Mouse (Mus musculus) erythroblast, adult 5-6 weeks (primary cell): ENCODE results near the gene Olfr689. TPM values are rescaled to one million over a fixed set of nuclear protein-coding genes. Genes with fewer than 3 reads are reported as not detected.
"Not testable (repeated sequence)": the region's sequence is repeated elsewhere in the genome, so short reads cannot be mapped to it uniquely, and the experiment has no call there.

Experiments used
- ATAC-seq: replicated peaks from 2 replicates; pipeline ENCODE4 v1.8.0; 2016; ENCODE audit warnings: moderate number of reproducible peaks, mild to moderate bottlenecking, moderate TSS enrichment, inconsistent platforms; ENCODE audit not compliant: poor library complexity, low FRiP score, severe bottlenecking
- total RNA-seq, 2 experiments: library from RNA; stranded (forward) in 1 of 2; stranded (reverse) in 1 of 2; fragments of 150-400 nt in 1 of 2; fragments of 200-764, 138-1000 nt in 1 of 2; gene quantifications; 2 replicates each; pipeline versions ENCODE4 v1.2.3 to v1.2.4; 2015 to 2017; ENCODE audit warnings: low replicate concordance in 2 of 2

Gene Olfr689
- total RNA-seq (2015; ENCODE audit: low replicate concordance) (not detected in 2 replicates), total RNA-seq (2017; ENCODE audit: low replicate concordance) (not detected in 2 replicates)

GRCm38 (mm10) chr7:105310865-105311264 is at the start of gene Olfr689:
Gene Olfr689, plus strand, starts transcription at chr7:105311165.
- no peak for ATAC-seq

GRCm38 (mm10) chr7:105272426-105272825 is 38.5 kb upstream of the Olfr689 start:
- no peak for ATAC-seq

- ATAC-seq = no peak
These were observed 23.2 kb upstream of the Olfr689 start, which contains the start of gene Olfr688 for GRCm38 (mm10) chr7:105287795-105288194. Gene Olfr688, plus strand, starts transcription at chr7:105288095.

GRCm38 (mm10) chr7:105290051-105290450 is 20.9 kb upstream of the Olfr689 start:
- no peak for ATAC-seq

- ATAC-seq = no peak
These were observed 14.3 kb downstream of the Olfr689 start for GRCm38 (mm10) chr7:105325302-105325701.

- ATAC-seq = no peak
These were observed 23.0 kb downstream of the Olfr689 start, which contains the start of gene Olfr690 for GRCm38 (mm10) chr7:105334004-105334403. Gene Olfr690, minus strand, starts transcription at chr7:105334104.

GRCm38 (mm10) chr7:105342170-105342569 is 31.2 kb downstream of the Olfr689 start, which contains the start of gene Olfr691:
Gene Olfr691, minus strand, starts transcription at chr7:105342270.
- no peak for ATAC-seq

- ATAC-seq = no peak
These were observed 31.8 kb downstream of the Olfr689 start for GRCm38 (mm10) chr7:105342752-105343151.

- not testable (repeated sequence) for ATAC-seq
These were observed 45.1 kb downstream of the Olfr689 start for GRCm38 (mm10) chr7:105356064-105356463.

GRCm38 (mm10) chr7:105356487-105356886 is 45.5 kb downstream of the Olfr689 start:
- ATAC-seq = not testable (repeated sequence)

GRCm38 (mm10) chr7:105361713-105362112 is 50.7 kb downstream of the Olfr689 start:
- ATAC-seq = no peak

- no peak for ATAC-seq
These were observed 56.3 kb downstream of the Olfr689 start for GRCm38 (mm10) chr7:105367268-105367667.

GRCm38 (mm10) chr7:105367930-105368329 is 57.0 kb downstream of the Olfr689 start, which contains the start of gene Olfr692:
Gene Olfr692, plus strand, starts transcription at chr7:105368230.
- no peak for ATAC-seq

GRCm38 (mm10) chr7:105368521-105368920 is 57.6 kb downstream of the Olfr689 start:
- no peak for ATAC-seq

Other genes with a start within 250 kb of the Olfr689 start
- gene Olfr678, start 246.7 kb upstream of the Olfr689 start, total RNA-seq (2015; ENCODE audit: low replicate concordance) = not detected in 2 replicates
- not detected in 2 replicates for gene Olfr678, start 246.7 kb upstream of the Olfr689 start, total RNA-seq (2017; ENCODE audit: low replicate concordance)
- gene Olfr679, start 230.0 kb upstream of the Olfr689 start, total RNA-seq (2015; ENCODE audit: low replicate concordance) = not detected in 2 replicates
- not detected in 2 replicates for gene Olfr679, start 230.0 kb upstream of the Olfr689 start, total RNA-seq (2017; ENCODE audit: low replicate concordance)
- gene Olfr680-ps1, start 218.3 kb upstream of the Olfr689 start, total RNA-seq (2015; ENCODE audit: low replicate concordance) = not detected in 2 replicates
- not detected in 2 replicates for gene Olfr680-ps1, start 218.3 kb upstream of the Olfr689 start, total RNA-seq (2017; ENCODE audit: low replicate concordance)
- gene Olfr681, start 194.3 kb upstream of the Olfr689 start, total RNA-seq (2015; ENCODE audit: low replicate concordance) = not detected in 2 replicates
- not detected in 2 replicates for gene Olfr681, start 194.3 kb upstream of the Olfr689 start, total RNA-seq (2017; ENCODE audit: low replicate concordance)
- gene Olfr683, start 164.2 kb upstream of the Olfr689 start, total RNA-seq (2015; ENCODE audit: low replicate concordance) = not detected in 2 replicates
- not detected in 2 replicates for gene Olfr683, start 164.2 kb upstream of the Olfr689 start, total RNA-seq (2017; ENCODE audit: low replicate concordance)
- not detected in 2 replicates for gene Olfr684, start 147.5 kb upstream of the Olfr689 start, total RNA-seq (2015; ENCODE audit: low replicate concordance)
- 0.09 TPM in 1 of 2 replicates, not detected in the other for gene Olfr684, start 147.5 kb upstream of the Olfr689 start, total RNA-seq (2017; ENCODE audit: low replicate concordance)
- not detected in 2 replicates for gene Olfr685, start 125.2 kb upstream of the Olfr689 start, total RNA-seq (2015; ENCODE audit: low replicate concordance)
- gene Olfr685, start 125.2 kb upstream of the Olfr689 start, total RNA-seq (2017; ENCODE audit: low replicate concordance) = not detected in 2 replicates
- gene Olfr686, start 103.7 kb upstream of the Olfr689 start, total RNA-seq (2015; ENCODE audit: low replicate concordance) = not detected in 2 replicates
- not detected in 2 replicates for gene Olfr686, start 103.7 kb upstream of the Olfr689 start, total RNA-seq (2017; ENCODE audit: low replicate concordance)
- not detected in 2 replicates for gene Olfr688, start 23.1 kb upstream of the Olfr689 start, total RNA-seq (2015; ENCODE audit: low replicate concordance)
- not detected in 2 replicates for gene Olfr688, start 23.1 kb upstream of the Olfr689 start, total RNA-seq (2017; ENCODE audit: low replicate concordance)
- gene Olfr690, start 22.9 kb downstream of the Olfr689 start, total RNA-seq (2015; ENCODE audit: low replicate concordance) = not detected in 2 replicates
- gene Olfr690, start 22.9 kb downstream of the Olfr689 start, total RNA-seq (2017; ENCODE audit: low replicate concordance) = not detected in 2 replicates
- not detected in 2 replicates for gene Olfr691, start 31.1 kb downstream of the Olfr689 start, total RNA-seq (2015; ENCODE audit: low replicate concordance)
- not detected in 2 replicates for gene Olfr691, start 31.1 kb downstream of the Olfr689 start, total RNA-seq (2017; ENCODE audit: low replicate concordance)
- gene Olfr692, start 57.1 kb downstream of the Olfr689 start, total RNA-seq (2015; ENCODE audit: low replicate concordance) = not detected in 2 replicates
- gene Olfr692, start 57.1 kb downstream of the Olfr689 start, total RNA-seq (2017; ENCODE audit: low replicate concordance) = not detected in 2 replicates
- not detected in 2 replicates for gene Gm5901, start 63.9 kb downstream of the Olfr689 start, total RNA-seq (2015; ENCODE audit: low replicate concordance)
- not detected in 2 replicates for gene Gm5901, start 63.9 kb downstream of the Olfr689 start, total RNA-seq (2017; ENCODE audit: low replicate concordance)
- 15.3 and 23.4 TPM in 2 replicates for gene Fam160a2, start 88.9 kb downstream of the Olfr689 start, total RNA-seq (2015; ENCODE audit: low replicate concordance)
- 7.8 and 9.8 TPM in 2 replicates for gene Fam160a2, start 88.9 kb downstream of the Olfr689 start, total RNA-seq (2017; ENCODE audit: low replicate concordance)
- gene Cnga4, start 93.4 kb downstream of the Olfr689 start, total RNA-seq (2015; ENCODE audit: low replicate concordance) = not detected in 2 replicates
- 0.42 TPM in 1 of 2 replicates, not detected in the other for gene Cnga4, start 93.4 kb downstream of the Olfr689 start, total RNA-seq (2017; ENCODE audit: low replicate concordance)
- not detected in 2 replicates for gene Cckbr, start 114.6 kb downstream of the Olfr689 start, total RNA-seq (2015; ENCODE audit: low replicate concordance)
- not detected in 2 replicates for gene Cckbr, start 114.6 kb downstream of the Olfr689 start, total RNA-seq (2017; ENCODE audit: low replicate concordance)
- gene Cavin3, start 171.1 kb downstream of the Olfr689 start, total RNA-seq (2015; ENCODE audit: low replicate concordance) = not detected in 2 replicates
- gene Cavin3, start 171.1 kb downstream of the Olfr689 start, total RNA-seq (2017; ENCODE audit: low replicate concordance) = not detected in 2 replicates
- gene Smpd1, start 243.2 kb downstream of the Olfr689 start, total RNA-seq (2015; ENCODE audit: low replicate concordance) = 8.6 and 11.7 TPM in 2 replicates
- gene Smpd1, start 243.2 kb downstream of the Olfr689 start, total RNA-seq (2017; ENCODE audit: low replicate concordance) = 2.0 and 4.4 TPM in 2 replicates